Mouse (Mus musculus) forelimb bud, embryonic 11.5 days (tissue): Measurements from ENCODE around the gene Clip2.
"Not testable (repeated sequence)": the region's sequence is repeated elsewhere in the genome, so short reads cannot be mapped to it uniquely, and the experiment has no call there.

Experiments used
- DNase-seq: peaks from one replicate; pipeline ENCODE4 v3.0.0-alpha.2; 2012; ENCODE audit warnings: low read depth, low spot score

Gene Clip2

DNA sequence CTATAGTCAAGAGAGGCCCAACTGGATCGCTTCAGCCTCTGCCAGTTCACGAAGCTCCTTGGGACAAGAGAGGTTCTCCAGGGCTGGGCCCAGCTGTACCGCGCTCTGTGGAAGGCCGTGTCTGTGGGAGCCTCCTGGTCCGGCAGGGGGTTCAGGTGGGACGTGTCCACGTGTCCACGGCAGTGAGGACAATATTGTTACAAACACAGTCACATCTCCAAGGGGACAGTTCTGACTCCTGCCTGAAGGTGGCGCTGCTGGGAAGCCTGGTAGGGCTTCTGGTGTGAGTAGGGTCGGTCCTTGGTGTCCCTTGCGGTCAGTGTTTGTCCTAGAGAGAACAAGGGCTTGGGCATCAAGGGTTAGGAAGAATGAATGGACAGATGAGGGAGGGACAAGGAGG is 61.8 kb downstream of the Clip2 start:
- DNase-seq = no peak

DNA sequence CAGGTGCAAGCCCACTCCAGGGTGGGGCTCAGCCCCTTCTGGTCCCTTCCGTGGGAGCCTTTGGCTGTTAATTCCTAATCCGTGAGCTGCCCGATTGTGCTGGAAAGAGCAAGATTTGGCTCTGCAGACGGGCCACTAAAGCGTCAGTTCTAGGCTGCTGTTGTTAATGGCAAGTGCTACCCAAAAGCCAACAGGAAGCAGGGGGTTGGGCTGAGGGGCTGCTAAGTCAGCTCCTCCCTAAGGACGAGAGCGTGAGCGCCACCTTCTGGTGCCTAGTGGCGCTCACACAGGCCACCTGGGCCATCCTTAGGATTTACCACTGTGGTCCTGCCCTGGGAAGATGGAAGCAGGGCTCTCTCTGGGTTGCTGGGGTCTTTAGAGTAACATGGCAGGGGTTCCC is 62.7 kb downstream of the Clip2 start:
- DNase-seq = peak; percentile 75

DNA sequence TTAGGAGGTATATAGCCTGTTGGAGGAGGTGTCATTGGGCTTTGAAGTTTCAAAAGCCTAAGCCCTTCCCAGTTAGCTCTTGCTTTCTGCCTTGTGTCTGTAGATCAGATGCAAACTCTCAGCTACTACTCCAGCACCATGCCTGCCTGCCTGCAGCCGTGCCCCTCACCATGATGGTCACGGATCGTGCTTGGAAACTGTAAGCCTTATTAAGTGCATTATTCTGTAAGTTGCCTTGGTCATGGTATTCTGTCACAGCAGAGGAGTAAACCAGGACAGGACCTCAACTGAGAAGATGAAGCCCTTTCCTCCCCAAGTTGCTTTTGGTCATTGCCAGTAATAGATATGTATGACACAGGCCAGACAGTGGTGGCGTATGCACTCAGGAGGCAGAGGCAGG is 63.6 kb downstream of the Clip2 start:
- DNase-seq = no peak

DNA sequence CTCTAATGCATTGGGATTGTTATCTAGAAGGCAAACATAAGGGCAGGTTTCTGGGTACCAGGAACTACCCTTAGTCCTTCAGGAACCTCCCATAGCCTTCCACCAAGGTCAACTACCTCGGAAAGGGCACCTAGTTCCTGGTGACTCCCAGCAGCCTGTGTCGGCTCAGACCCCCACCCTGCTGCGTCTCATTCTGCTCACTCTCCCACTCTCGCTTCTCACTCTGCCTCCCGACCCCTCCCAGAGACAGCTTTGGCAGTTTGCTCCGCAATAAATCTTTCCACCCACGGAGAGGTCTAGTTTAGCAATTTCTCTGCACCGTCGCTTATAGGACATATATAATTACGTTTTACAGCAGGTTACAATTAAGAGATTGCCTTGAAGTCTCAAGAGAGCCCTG is 64.2 kb downstream of the Clip2 start:
- DNase-seq = no peak

DNA sequence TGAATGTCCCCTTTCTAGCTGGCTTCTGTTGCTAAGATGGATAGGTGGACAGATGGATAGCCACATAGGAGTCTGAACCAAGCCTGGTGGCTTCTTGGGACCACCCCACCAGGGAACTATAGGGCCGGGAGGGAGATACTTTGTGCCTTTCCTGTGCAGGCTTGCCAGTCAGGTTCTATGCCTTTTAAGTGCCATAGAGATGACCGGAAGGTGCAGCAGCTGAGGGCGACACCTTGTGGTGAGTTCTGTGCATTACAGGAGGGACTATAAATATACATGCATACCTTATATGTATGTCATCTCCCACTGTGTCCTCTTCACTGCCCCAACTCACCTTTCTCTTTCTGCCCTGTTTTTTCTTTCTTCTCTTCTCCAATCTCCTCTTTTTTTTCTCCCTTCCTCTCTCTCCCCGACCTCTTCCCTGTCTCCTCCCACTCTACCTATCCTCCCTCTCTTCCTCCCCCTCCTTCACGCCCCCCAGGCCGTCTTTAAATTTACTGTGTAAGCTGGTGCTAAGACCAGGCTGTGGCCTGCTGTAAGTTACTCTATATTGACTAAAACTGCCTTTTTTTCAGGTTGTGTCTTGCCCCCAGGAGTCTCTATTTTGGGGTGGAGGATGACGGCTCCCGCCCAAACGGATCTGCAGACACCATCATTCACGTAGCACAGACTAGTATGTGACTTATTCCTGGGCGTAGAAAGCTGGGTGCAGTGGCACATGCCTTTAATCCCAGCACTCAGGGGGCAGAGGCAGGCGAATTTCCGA is 66.2 kb downstream of the Clip2 start:
- DNase-seq = peak; percentile 87

DNA sequence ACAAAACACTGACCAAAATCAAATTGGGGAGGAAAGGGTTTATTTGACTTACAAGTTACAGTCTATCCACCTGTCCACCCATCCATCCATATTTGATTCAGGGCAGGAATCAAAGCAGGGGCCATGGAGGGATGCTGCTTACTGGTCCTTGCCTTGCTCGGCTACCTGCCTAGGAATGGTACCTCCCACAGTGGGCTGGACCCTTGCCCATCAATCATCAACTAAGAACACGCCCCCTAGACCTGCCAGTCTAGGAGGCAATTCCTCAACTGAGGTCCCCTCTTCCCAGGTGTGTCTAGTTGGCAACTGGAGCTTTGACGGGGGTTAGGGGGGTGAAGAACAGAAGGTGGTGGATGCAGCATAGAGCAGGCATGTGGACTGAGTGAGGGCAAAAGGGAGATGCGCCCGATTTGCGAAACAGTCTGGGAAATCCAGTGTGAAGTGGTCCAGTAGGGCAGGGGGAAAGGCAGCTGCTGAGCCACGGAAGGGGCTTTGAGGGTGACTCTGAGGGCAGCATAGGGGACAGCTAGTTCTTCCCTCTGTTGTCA is 67.0 kb downstream of the Clip2 start:
- DNase-seq = no peak

DNA sequence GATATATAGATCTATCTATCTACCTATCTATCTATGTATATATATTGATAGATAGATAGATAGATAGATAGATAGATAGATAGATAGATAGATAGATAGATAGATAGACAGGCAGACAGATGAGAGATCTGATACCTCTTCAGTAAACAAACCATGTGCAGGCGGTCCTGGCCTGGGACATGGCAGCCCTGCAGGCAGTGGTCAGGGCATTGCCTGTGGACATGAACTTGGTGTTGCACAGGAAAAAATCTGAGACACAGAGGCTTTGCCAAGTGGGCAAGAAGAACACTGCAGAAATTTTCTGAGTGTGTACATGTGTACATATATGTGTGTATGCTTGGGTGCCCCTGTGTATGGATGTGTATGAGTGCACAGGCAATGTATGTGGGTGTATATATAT is 68.9 kb downstream of the Clip2 start:
- no peak for DNase-seq

DNA sequence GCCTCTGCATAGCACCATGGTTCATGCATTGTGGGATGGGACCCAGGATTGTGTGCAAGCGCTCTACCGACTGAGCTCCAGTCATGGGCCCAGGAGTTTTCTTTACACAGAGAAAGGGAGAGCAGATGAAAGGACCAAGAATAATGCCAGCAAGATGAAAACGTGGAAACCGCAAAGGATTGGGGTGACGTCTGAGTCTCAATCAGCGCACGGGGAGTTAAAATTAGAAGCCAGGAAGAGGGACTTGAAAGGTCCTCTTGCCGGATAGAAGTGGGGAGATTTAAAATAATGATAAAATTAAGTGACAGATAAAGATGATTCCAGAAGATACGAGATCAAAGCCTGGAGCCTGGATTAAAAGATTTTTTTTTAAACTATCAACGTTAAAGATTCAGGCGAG is 69.9 kb downstream of the Clip2 start:
- no peak for DNase-seq

DNA sequence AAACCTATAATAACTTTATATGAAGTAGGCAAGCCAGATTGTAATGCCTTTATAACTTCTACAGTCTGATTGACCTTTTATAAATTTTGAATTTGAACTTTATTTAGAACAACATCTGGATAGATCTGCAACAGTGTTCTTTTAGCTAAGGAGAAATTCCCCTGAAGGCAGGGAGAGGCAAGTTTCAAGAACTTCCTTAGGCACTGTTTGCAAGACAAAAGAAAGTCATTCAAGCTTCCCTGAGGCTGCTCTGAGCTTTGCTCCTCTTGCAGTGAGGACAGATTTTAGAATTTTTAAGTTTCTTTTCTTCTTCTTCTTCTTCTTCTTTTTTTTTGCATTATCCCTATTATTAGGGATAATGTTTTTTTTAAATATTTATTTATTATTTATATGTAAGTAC is 73.3 kb downstream of the Clip2 start:
- not testable (repeated sequence) for DNase-seq

DNA sequence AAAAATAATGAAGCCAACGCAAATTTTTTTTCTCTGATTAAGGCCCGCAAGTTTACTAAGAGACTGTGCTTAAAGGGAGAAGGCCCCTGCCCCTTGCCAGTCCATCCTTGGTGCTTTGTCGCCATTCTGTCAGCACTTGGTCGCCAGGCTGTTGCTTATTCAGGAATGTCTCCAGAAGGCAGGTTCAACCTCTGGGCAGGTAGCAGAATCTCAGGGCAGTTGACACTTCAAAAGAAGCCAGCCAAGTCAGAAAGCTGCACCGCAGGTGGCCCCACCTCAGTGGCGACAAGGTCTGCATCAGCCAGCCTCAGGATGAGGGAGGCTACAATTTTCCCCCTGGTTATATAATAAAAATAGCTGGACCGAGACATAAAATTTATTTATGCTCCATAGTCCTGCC is 76.5 kb downstream of the Clip2 start:
- DNase-seq = not testable (repeated sequence)

DNA sequence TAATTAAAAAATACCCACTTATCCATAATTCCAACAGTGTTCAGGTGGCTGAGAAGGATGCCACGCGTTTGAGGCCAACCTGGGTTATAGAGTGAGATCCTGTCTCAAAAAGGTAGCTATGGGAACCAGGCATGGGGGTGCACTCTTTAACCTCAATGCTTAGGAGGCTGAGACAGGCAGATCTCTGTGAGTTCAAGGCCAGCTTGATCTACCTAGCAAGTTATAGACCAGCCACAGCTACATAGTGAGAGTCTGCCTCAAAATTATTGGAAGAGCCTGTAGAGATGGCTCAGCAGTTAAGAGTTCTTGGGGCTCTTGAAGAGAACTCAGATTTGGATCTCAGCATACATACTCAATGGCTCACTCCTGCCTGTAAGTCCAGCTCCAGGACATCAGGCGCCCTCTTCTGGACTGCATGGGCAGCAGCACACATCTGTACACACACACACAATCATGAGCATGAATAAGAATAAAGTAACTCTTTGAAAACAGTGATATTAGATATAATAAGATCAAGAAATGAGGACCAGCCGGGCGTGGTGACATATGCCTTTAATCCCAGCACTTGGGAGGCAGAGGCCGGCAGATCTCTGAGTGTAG is 77.1 kb downstream of the Clip2 start:
- no peak for DNase-seq

DNA sequence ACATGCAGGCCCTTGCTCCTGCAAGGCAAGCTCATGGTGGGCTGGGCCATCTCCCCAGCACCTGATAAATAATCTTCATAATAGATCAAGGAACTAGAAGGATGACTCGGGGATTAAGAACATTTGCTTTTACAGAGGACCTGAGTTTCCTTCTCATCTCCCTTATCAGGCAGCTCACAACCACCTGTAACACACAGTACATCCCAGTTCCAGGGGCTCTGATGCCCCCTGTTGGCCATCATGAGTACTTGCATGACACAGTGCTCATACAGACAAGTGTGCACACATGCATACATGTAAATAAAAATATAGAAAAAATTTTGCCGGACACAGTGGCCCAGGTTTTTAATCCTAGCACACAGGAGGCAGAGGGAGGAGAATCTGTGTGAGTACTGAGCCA is 78.3 kb downstream of the Clip2 start:
- no peak for DNase-seq

DNA sequence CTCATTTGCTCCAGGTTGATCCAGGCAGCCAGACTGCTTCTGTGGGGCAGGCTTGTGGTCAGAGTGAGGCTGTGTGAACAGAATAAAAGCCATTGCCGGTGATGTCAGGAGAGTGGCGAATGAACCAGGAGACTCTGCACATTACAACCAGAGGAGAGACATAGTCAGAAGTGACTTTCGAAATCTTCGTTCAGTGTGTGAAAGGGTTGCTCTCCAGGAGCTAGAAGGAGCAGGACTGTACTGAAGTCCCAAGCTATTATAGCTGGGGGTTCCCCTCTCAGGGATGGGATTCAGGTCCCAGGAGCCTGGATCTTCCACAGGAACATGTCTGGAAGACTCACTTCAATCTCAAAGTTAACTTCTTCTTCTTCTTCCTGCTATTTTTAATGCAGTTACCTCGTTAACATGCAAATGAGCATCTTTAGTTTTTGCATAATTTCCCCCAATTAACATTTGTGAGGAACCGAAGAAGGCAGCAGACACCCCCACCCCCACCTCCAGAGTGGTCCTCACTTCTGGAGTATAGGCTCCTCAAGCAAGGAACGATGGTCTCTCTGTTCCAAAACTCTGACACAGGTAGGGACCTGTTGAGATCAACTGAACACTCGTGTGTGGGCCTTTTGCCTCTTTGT is 81.6 kb downstream of the Clip2 start:
- DNase-seq = no peak

DNA sequence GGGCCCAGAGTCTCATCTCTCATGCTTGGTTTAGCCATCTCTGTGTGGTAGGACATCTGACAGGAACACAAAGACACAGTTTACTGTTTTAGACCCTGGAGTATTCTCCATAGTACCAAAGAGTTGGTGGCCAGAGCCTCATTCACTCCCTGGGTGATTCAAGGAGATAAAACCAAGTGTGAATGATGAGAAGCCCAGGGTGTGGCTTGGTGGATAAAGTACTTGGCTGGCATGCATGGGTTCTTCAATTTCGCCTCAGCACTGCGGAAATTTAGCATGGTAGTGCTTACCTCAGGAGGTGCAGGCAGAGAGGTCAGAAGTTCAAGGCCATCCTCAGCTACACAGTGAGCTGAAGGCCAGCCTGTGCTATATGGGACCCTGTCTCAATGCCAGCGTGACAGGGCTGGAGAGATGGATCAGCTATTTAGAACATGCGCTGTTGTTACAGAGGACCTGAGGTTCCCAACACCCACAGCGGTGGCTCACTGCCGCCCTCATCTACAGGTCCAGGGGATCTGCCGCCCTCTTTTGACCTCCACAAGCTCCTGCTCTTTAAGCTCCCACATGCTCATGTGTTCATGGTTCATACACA is 82.6 kb downstream of the Clip2 start:
- no peak for DNase-seq

DNA sequence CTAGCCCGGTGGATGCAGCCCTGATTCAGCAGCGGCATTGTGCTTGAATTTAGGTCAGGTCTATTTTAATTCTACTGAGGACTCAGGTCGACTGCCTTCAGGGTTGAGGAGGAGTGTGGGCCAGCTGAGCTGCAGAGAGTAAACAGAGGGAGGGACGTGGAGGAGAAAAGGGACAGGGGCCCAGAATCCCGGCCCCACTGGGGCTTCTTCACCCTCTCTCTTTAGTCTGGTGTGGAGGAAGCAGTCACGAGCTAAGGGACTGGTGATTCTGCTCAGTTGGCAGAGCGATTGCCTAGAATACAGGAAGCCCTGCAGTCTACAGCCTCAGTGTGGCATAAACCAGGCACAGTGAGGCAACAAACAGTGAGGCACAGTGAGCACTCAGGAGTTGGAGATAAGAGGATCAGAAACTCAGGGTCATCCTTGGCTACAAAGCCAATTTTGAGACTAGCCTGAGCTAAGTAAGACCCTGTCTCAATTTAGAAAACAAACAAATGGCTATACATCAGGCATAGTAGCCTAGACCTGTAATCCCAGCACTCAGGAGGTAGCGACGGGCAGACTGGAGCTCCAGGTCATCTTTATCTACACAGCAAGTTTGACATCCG is 84.0 kb downstream of the Clip2 start:
- no peak for DNase-seq

DNA sequence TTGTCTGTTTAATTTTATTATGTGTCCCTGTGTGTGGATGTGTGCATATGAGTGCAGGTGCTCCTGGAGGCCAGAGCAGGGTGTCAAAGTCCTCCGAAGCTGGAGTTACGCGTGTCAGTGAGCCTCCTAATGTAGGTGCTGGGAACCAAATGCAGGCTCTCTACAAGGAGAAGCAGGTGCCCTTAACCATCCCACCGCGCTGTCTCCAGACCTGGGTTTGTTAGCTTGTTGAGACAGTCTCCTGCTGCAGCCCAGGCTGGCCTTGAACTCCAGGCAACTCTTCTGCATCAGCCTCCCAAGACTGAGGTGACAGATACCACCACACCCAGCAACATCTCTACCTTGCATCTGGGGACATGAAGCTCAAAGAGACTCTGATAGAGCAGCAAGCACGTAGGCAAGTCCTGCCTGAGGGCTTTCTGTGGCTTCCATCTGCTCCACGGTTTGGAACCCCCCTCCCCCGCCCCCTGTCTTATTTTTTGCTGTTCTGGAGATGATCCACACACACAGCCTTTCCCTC is 85.1 kb downstream of the Clip2 start:
- DNase-seq = no peak

DNA sequence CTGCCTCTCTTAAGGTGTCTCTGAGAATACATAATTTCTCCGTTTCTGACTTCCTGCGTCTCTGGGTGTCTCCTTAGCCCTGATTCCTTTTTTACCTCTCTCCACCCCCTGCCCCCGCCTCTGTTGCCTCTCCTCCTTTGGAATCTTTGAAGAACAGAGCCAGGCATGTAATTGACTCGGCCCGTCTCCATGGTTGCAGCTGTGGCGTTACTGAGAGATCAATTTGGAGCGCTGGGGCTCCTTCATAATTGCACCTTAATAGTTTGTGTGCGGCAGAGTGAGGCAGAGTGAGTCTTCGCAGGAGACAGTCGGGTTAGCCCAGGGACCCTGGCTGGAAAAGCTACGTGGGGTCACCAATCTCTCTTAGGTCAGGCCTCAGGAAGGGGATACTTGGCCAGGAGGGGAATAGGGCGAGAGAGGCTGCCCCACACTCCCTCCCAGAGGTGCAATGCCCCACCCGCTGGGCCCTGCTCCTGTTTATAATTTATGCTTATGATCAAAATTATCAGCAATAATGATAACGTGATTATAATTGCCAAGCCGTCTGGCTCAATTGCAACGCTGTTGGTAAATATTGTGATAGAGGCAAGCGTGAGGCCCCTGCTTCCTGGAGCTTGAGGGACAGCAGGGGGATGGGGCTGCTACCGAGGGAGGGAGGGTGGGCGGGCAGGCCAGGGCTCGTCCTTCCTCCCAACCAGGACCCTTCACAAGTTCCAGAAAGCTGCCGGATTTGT is 85.8 kb downstream of the Clip2 start:
- no peak for DNase-seq

DNA sequence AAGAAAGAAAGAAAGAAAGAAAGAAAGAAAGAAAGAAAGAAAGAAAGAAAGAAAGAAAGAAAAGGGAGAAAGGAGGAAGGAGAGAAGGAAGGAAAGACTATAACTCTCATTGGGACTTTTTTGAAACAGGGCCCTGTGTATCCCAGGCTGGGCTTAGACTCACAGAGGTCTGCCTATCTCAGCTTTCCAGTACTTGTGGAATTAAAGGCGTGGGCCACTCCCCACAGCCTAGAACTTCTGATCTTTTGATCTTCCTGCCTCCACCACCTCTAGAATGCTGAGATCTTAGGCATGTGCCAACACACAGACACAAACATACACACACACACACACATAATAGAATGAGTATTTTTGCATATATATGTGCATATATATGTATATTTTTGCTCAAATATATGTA is 87.0 kb downstream of the Clip2 start:
- DNase-seq = no peak

DNA sequence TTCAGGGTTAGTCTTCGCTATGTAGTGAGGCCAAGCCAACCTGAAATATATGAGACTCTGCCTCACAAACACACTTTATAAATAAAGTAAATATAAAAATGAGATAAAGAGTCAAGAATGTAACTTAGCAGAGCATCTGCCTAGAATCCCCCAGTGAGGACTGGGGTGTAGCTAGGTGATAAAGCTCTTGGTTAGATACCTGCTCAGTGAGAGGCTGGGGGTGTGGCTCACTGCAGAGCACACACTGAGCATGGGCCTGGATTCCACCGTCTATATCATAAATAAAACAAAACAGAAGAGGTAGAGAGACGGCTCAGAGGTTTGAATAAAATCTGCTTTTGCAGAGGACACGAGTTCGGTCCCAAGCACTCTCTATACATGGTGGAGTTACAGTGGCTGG is 88.0 kb downstream of the Clip2 start:
- no peak for DNase-seq

DNA sequence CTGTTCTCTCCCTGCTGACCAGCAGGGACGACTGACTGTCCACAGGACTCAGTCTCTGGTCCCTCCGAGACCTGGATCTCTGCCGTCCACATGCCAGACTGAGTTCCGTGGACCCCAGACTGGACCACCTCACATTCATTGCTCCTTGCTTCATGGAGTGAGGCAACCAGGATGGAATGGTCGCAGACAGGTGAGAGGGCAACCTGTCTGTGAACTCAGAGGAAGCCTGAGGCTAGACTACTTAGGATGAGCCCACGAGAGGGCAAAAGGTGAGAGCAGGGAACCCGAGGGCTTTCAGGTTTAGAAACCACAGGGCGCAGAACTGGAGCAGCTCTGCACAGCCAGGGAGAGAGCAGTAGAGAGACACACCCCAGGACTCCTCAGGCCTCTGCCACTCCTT is 89.5 kb downstream of the Clip2 start:
- DNase-seq = no peak

DNA sequence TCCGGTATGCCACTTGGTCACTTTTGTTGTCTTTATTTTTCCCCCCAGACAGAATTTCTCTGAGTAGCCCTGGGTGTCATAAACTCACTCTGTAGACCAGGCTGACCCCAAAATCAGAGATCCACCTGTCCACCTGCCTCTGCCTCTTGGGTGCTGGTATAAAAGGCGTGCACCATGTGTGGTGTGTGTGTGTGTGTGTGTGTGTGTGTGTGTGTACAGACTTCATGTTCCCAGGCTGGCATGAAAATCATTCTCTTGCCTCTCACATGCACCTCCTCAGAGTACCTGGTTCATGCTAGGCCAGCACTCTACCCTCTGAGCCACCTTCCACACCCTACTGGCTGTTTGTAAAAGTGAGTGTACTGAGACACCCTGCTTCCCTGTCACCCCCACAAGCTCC is 89.9 kb downstream of the Clip2 start:
- DNase-seq = no peak
